Mouse (Mus musculus) left cerebral cortex, postnatal 4 days (tissue): ENCODE measurements around the gene Otulinl. TPM values are rescaled to one million over a fixed set of nuclear protein-coding genes. Genes with fewer than 3 reads are reported as not detected.

Source experiments
- DNase-seq: peaks from one replicate; pipeline ENCODE4 v3.0.0-alpha.2; 2022
- intact Hi-C: fragments of 180-260 bp; cut with DNase I; formaldehyde crosslinking; loops from one replicate; pipeline ENCODE4 v1.15.1; 2025
- total RNA-seq, 2 experiments: library from RNA; stranded (reverse); gene quantifications; 2 replicates each; pipeline ENCODE4 v1.2.3; 2021

Otulinl gene
- total RNA-seq, 2 experiments from 2014 or later = 13.3 to 16.0 TPM

DNA sequence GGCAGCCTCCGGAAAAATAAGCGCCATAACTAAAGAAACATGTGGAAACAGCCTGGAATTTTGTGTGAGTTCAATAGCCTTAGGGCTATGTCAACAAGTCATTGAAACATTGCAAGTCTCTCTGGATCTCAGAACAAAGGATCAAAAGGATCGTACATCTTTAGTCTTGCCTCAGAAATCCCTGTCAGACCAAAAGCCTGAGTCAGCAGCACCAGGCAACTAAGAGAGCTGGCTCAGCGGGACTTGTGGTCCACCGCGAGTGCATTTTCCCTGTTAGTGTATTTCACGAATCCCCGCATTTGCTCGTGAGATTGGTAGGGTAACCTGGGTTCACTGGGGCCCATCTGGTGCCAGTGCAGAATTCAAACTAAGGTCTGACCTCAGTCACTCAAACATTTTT lies 1.2 kb upstream of the Otulinl start:
- intact Hi-C loops = no loop called here
- DNase-seq = no peak

- no peak for DNase-seq
- intact Hi-C loops = no loop called here
Observed at GRCm38 (mm10) chr15:27680997-27681396, 382 bp downstream of the Otulinl start.

- intact Hi-C loops = no loop called here
- DNase-seq = no peak
Observed at GRCm38 (mm10) chr15:27678511-27678910, 2.9 kb downstream of the Otulinl start.

DNA sequence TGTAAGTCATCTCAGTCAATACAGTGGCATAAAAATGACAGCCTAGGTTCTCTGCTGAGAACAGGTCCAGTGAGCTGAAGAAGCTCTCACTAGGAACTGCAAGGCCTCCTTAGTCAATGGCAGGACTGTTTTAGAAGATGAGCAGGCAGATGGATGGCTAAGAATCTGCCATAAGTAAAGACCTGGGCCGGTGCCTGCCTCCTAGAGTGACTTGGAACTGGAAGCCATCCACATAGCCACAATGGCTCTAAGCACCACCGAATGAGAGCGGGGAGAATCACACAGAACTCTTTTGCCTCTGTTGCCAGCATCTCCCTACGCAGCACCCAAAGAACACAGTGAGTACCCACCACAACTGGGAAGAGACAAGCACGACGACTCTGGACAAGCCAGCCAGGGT lies 3.6 kb downstream of the Otulinl start:
- intact Hi-C loops = no loop called here
- DNase-seq = peak; percentile 21

GRCm38 (mm10) chr15:27676211-27676610 lies 5.2 kb downstream of the Otulinl start:
- no peak for DNase-seq
- intact Hi-C loops = no loop called here

DNA sequence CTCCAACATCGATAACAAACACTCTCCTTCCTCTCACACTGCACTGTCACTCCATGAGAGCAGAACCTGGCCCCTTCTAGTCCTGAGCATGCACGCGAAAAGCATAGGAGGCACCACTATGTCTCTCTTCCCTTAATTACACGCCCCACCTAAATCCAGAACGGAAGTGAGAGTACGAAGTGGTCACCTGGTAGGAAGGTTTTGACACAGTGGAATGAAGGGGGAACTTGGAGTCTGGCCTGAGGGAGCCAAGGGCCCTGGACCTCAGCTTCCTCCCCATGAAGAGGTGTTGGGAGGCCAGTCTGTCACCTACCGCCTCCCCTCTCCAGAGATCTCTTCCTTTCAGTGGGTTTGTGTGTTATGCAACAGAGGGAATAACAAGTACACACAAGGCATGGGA lies 6.3 kb downstream of the Otulinl start:
- intact Hi-C loops = no loop called here
- DNase-seq = no peak

DNA sequence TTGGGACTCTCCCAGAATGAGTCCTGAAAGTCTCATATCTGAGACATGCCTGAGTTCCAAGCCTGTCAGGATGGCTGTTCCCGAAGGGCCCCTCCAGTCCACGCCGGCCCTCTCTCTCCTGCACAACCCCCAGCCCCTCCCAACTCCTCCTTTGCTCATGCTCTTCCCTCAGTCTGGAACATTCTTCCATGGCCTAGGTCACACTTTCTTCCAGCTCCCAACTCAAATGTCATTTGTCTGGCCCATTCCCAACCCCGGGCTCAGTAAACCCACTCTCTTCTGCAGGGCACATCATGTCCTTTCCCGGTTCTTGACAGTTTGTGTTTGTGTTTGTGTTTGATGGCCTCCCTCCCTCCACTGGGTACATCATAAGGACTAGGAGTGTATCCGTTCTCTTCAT lies 7.3 kb downstream of the Otulinl start:
- intact Hi-C loops = no loop called here

GRCm38 (mm10) chr15:27673151-27673550 lies 8.2 kb downstream of the Otulinl start:
- intact Hi-C loops = no loop called here
- DNase-seq = no peak

More for the DNA sequence above, 7.3 kb downstream of the Otulinl start:
- no peak for DNase-seq

GRCm38 (mm10) chr15:27672259-27672658 lies 9.1 kb downstream of the Otulinl start:
- DNase-seq = no peak
- intact Hi-C loops = no loop called here

DNA sequence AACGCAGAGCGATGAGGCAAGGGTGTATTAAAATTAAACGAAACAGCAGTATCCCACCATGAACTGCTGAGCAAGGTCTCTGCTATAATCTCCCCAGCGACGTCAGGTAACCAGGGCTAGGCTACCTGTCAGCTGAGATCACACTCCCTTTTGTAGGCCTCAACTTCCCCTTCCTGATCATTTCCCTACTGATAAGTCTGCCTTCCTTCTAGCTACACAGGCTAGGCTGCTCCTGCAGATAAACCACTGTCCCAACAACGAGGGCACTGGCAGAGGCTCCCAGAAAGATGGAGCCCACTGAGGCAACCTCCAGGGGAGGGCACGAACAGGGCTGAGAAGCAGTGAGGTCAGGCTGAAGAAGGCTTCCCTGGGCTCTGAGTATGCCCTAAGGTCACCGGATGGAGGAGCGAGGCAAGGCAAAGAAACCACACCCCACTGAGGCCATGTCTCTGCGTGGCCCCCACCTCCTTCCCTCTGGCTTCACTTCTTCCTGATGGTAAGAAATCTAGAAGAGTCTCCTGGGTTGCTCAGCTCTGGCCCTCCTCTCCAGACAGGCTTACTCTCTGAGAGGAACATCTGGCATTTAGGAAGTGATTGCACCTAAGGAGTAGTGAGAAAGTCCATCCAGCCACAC lies 9.7 kb downstream of the Otulinl start:
- intact Hi-C loops = no loop called here
- DNase-seq = no peak

DNA sequence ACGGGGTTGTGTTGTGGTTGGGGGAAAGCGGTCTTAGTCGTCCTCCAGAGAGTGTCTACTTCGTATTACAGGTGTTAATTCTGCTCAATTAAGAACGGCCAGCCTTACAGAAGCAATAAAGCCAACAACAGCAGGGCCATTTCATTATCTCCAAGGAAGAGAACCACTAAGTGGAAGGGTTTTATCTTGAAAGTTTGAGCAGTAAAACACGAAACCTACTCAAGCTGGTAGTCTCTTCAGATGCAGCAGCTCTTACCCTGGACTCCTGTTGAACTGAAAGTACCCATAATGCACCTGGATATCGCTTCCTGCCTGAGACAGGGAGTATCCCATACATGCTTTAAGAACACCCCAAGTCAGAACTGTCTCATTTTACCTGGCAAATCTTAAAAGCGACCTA lies 10.7 kb downstream of the Otulinl start:
- DNase-seq = no peak
- intact Hi-C loops = no loop called here

GRCm38 (mm10) chr15:27669931-27670411 lies 11.4 kb downstream of the Otulinl start:
- intact Hi-C loops = no loop called here
- DNase-seq = no peak

DNA sequence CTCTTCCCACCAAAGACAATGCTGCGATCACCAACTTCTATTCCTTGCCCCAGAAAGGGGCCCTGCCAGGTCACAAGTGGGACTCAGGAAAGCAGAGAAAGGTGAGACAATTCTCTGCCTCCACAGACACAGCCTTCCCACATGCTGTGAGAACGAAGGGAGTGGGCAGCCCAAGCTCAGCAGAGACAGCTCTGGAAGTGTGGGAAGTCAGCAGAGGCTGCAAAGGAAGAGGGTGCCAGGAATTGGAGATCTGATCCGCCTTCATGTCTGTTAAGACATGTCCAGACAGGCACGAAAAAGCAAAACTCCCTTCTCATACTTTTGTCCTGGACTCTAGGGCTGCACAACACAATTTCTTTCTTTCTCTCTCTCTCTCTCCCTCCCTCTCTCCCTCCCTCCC lies 12.1 kb downstream of the Otulinl start:
- no peak for DNase-seq
- intact Hi-C loops = no loop called here

DNA sequence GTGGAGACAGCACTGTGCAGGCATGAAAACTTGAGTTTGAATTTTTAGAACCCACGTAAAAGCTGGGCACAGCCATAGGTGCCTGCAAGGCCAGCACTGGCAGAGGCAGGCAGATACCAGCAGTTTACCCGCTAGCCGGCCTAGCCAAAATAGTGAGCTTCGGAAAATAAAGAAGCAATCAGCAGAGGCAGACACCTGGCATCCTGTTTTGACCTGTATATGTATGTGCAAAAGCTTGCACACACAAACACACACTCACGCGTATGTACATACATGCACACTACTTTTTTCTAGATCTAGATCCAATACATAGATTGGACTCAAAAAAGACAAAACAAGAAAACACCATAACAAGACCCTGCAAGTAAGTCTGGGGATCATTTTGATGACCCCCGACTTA lies 12.8 kb downstream of the Otulinl start:
- no peak for DNase-seq
- intact Hi-C loops = no loop called here

DNA sequence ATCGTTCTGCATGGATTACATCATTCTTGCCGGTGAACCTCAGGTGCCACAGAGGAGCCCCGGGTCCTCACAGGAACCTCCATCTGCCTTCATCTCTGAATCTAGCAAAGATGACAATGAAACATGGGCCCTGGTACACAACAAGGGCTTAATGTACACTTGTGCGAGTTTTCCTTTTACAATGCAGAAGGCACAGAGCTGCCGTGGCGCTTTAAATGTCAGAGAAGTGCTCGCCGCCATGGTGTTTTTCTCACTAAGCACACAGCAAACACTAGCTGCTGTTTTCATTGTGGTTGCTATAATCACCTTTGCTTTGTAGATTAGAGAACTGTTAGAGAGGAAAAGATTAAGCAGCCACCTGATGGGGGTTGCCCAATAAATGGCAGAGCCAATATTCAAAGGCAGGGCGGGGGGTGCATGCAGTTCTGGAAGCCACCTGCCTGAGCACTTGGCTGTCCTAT lies 13.3 kb downstream of the Otulinl start:
- intact Hi-C loops = no loop called here
- no peak for DNase-seq

GRCm38 (mm10) chr15:27666911-27667539 lies 14.4 kb downstream of the Otulinl start:
- DNase-seq = no peak
- intact Hi-C loops = no loop called here

DNA sequence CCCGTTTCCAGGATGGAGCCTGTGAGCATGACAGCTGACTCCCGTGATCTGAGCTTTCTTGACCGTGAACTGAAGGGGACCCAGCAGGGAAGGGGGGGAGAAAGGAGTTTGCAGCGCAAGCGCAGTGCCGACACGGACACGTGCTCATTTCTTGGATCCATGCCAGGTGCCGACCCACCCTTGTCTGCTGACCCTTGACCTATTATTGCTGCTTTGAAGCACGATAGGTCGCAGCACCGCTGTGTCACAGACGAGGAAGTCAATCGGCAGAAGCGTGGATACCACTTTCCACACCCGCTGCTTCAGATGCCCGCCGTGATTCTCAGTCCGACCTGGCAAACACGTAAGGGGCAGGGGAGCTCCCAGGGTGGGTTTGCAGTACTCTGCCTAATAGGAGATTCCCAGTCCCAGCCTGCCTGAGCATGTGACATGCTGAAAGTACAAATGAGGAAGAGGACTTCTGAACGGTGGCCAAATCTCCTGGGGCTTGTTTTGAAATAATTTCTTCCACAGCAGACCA lies 15.9 kb downstream of the Otulinl start:
- intact Hi-C loops = no loop called here
- peak; percentile 87 for DNase-seq

DNA sequence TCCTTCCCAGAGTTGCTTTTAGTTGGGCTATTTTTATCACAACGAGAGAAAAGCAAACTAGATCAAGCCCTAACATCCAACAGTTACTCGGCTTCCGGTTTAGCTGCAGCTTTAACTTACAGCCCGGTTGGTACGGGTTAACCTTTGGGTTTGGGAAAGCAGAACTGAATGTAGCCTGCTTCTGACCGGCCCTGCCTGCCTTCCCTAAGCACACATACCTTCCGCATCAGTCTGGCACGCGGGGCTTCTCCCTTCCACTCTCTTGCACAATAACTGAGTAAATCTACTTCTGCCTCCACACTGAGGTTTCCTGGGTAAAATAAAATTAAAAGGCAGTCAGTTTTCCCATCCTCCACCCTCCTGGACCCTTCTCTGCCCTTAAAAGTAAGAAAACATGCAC lies 17.3 kb downstream of the Otulinl start:
- intact Hi-C loops = no loop called here

GRCm38 (mm10) chr15:27662699-27663098 lies 18.7 kb downstream of the Otulinl start:
- intact Hi-C loops = no loop called here
- no peak for DNase-seq

More for the DNA sequence above, 17.3 kb downstream of the Otulinl start:
- DNase-seq = no peak

DNA sequence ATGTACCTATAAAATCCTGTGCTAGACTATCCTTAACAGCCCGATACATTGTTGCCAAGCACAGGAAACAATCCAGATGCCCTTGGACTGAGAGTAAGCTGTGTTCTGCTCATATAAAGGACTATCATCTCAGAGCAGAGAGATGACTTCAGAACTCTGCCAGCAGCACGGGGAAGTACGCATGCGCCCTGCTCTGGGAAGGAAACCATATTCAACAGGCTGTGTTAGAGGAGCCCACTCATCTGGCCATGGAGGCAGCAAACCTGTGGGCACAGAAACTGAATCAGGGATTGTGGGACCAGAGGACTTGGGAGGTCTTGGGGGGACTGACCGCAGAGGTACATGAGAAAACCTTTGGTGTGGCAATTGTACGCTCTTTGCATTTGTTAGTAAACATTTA lies 19.7 kb downstream of the Otulinl start:
- intact Hi-C loops = no loop called here
- no peak for DNase-seq

- intact Hi-C loops = loop anchor here (5.0 kb wide), 1 partner anchor 58 kb away; no protein-coding TSS in a partner anchor
- DNase-seq = peak; percentile 89
Observed at GRCm38 (mm10) chr15:27659592-27660244, 21.7 kb downstream of the Otulinl start.

DNA sequence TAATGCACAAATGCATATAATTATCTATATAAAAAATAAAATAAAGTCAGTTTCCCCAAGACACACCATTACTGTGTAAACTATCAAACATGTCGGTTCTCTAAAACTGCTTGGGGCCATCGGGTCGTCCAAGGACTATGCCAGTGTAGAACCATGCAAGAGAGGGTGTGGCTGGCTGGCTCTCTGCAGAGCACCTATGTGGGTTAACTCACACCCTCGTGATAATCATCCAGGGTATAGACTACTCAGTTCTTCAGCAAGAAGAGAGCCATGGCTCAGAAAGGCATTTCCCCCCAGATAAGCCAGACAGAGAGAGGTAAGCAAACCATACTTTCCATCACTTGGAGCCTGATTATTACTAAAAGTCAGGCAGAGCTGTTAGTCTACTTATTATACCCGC lies 22.2 kb downstream of the Otulinl start:
- intact Hi-C loops = loop anchor here (5.0 kb wide), 1 partner anchor 58 kb away; no protein-coding TSS in a partner anchor
- no peak for DNase-seq
